Mouse (Mus musculus): Measurements from ENCODE around the gene A830031A19Rik. TPM values are rescaled to one million over a fixed set of nuclear protein-coding genes. Genes with fewer than 3 reads are reported as not detected.
A peak's percentile ranks its signal among the peaks of the same experiment; 100 is the strongest.

The A830031A19Rik gene
- polyA plus RNA-seq, 1 experiment from 2014 or later: not detected

- H3K9me3 ChIP-seq: no peaks in the 10 kb centered on the region
- H3K27ac ChIP-seq: no peak overlapping the region
- 0 out of 2 replicates have a peak, but pooled peaks cover 4% of the 10 kb centered on the region for H3K36me3 ChIP-seq
- no peak overlapping the region for H3K4me2 ChIP-seq (replicated peaks)
- H3K4me1 ChIP-seq: peaks cover 74% of the 10 kb centered on the region
- H3K4me3 ChIP-seq: no peak overlapping the region
- H3K27me3 ChIP-seq: no peaks in the 10 kb centered on the region
- no peak for ATAC-seq (ENCODE audit: insufficient number of reproducible peaks, insufficient read depth, low FRiP score, low TSS enrichment)
- WGBS: 48% methylated on average over 9 of the region's 9 CpGs
- H3K9ac ChIP-seq: no peak overlapping the region
Measured at GRCm38 (mm10) chr11:24095236-24095635, 20.4 kb upstream of the A830031A19Rik start.

- Histone ChIP-seq H3K4me1 (peaks cover 67% of the 10 kb centered on the region), H3K9me3 (no peaks in the 10 kb centered on the region), H3K9ac (no peak overlapping the region), H3K27ac (no peak overlapping the region), H3K27me3 (no peaks in the 10 kb centered on the region), H3K4me2 (replicated peaks) (no peak overlapping the region), H3K4me3 (no peak overlapping the region), H3K36me3 (0 out of 2 replicates have a peak, but pooled peaks cover 14% of the 10 kb centered on the region)
- 49% methylated on average over 5 of the region's 5 CpGs for WGBS
- no peak for ATAC-seq (ENCODE audit: insufficient number of reproducible peaks, insufficient read depth, low FRiP score, low TSS enrichment)
Measured at GRCm38 (mm10) chr11:24094086-24094487, 19.2 kb upstream of the A830031A19Rik start.

GRCm38 (mm10) chr11:24092618-24093017 is 17.8 kb upstream of the A830031A19Rik start:
- Histone ChIP-seq H3K36me3 (peaks cover 26% of the 10 kb centered on the region), H3K4me3 (no peak overlapping the region), H3K27ac (no peak overlapping the region), H3K4me2 (replicated peaks) (no peak overlapping the region), H3K4me1 (peaks cover 54% of the 10 kb centered on the region), H3K27me3 (no peaks in the 10 kb centered on the region), H3K9ac (no peak overlapping the region), H3K9me3 (no peaks in the 10 kb centered on the region)
- whole genome bisulfite sequencing: 56% methylated on average over 3 of the region's 3 CpGs
- no peak for ATAC-seq (ENCODE audit: insufficient number of reproducible peaks, insufficient read depth, low FRiP score, low TSS enrichment)

- H3K9ac ChIP-seq: no peak overlapping the region
- no peaks in the 10 kb centered on the region for H3K27me3 ChIP-seq
- H3K36me3 ChIP-seq: peaks cover 37% of the 10 kb centered on the region
- H3K4me2 ChIP-seq (replicated peaks): peak overlapping the region; percentile 21
- no peak for ATAC-seq (ENCODE audit: insufficient number of reproducible peaks, insufficient read depth, low FRiP score, low TSS enrichment)
- no peak overlapping the region for H3K4me3 ChIP-seq
- H3K4me1 ChIP-seq: peaks cover 49% of the 10 kb centered on the region
- H3K27ac ChIP-seq: peak overlapping the region; percentile 46; the same call in 1 of the 2 replicates
- WGBS: 25% methylated on average over 15 of the region's 15 CpGs
- no peaks in the 10 kb centered on the region for H3K9me3 ChIP-seq
Measured at GRCm38 (mm10) chr11:24091393-24092080, 16.7 kb upstream of the A830031A19Rik start.

GRCm38 (mm10) chr11:24090443-24090842 is 15.6 kb upstream of the A830031A19Rik start:
- H3K4me3 ChIP-seq: no peak overlapping the region
- WGBS: 65% methylated on average over 4 of the region's 4 CpGs
- H3K36me3 ChIP-seq: peaks cover 47% of the 10 kb centered on the region
- H3K4me1 ChIP-seq: peaks cover 50% of the 10 kb centered on the region
- no peaks in the 10 kb centered on the region for H3K9me3 ChIP-seq
- no peaks in the 10 kb centered on the region for H3K27me3 ChIP-seq
- ATAC-seq (ENCODE audit: insufficient number of reproducible peaks, insufficient read depth, low FRiP score, low TSS enrichment): no peak
- no peak overlapping the region for H3K27ac ChIP-seq
- H3K4me2 ChIP-seq (replicated peaks): no peak overlapping the region
- no peak overlapping the region for H3K9ac ChIP-seq

GRCm38 (mm10) chr11:24087069-24087468 is 12.2 kb upstream of the A830031A19Rik start:
- 67% methylated on average over 4 of the region's 4 CpGs for WGBS
- Histone ChIP-seq H3K4me2 (replicated peaks) (no peak overlapping the region), H3K4me3 (no peak overlapping the region), H3K9ac (no peak overlapping the region), H3K36me3 (peaks cover 48% of the 10 kb centered on the region), H3K27ac (no peak overlapping the region), H3K9me3 (no peaks in the 10 kb centered on the region), H3K4me1 (peaks cover 39% of the 10 kb centered on the region), H3K27me3 (no peaks in the 10 kb centered on the region)
- ATAC-seq (ENCODE audit: insufficient number of reproducible peaks, insufficient read depth, low FRiP score, low TSS enrichment): no peak

GRCm38 (mm10) chr11:24085986-24086385 is 11.1 kb upstream of the A830031A19Rik start:
- H3K4me3 ChIP-seq: no peak overlapping the region
- H3K27ac ChIP-seq: 0 out of 2 replicates have a peak overlapping the region, but pooled peaks have one; percentile 23
- 36% methylated on average over 6 of the region's 6 CpGs for WGBS
- no peak overlapping the region for H3K9ac ChIP-seq
- H3K4me2 ChIP-seq (replicated peaks): no peak overlapping the region
- ATAC-seq (ENCODE audit: insufficient number of reproducible peaks, insufficient read depth, low FRiP score, low TSS enrichment): no peak
- peaks cover 48% of the 10 kb centered on the region for H3K36me3 ChIP-seq
- H3K4me1 ChIP-seq: peaks cover 33% of the 10 kb centered on the region
- H3K9me3 ChIP-seq: no peaks in the 10 kb centered on the region
- no peaks in the 10 kb centered on the region for H3K27me3 ChIP-seq

GRCm38 (mm10) chr11:24084590-24084989 is 9.7 kb upstream of the A830031A19Rik start:
- Histone ChIP-seq H3K4me1 (peaks cover 27% of the 10 kb centered on the region), H3K9me3 (no peaks in the 10 kb centered on the region), H3K4me3 (no peak overlapping the region), H3K27ac (no peak overlapping the region), H3K4me2 (replicated peaks) (peak overlapping the region; percentile 27), H3K36me3 (peaks cover 39% of the 10 kb centered on the region), H3K27me3 (no peaks in the 10 kb centered on the region), H3K9ac (no peak overlapping the region)
- WGBS: 54% methylated on average over 4 of the region's 4 CpGs
- no peak for ATAC-seq (ENCODE audit: insufficient number of reproducible peaks, insufficient read depth, low FRiP score, low TSS enrichment)

GRCm38 (mm10) chr11:24084077-24084476 is 9.2 kb upstream of the A830031A19Rik start:
- H3K27ac ChIP-seq: no peak overlapping the region
- peaks cover 34% of the 10 kb centered on the region for H3K36me3 ChIP-seq
- H3K4me1 ChIP-seq: peaks cover 27% of the 10 kb centered on the region
- H3K9ac ChIP-seq: no peak overlapping the region
- H3K4me2 ChIP-seq (replicated peaks): no peak overlapping the region; the same call in 1 of the 2 replicates
- H3K27me3 ChIP-seq: no peaks in the 10 kb centered on the region
- no peak overlapping the region for H3K4me3 ChIP-seq
- 37% methylated on average over 3 of the region's 3 CpGs for WGBS
- no peaks in the 10 kb centered on the region for H3K9me3 ChIP-seq
- ATAC-seq (ENCODE audit: insufficient number of reproducible peaks, insufficient read depth, low FRiP score, low TSS enrichment): no peak

- Histone ChIP-seq H3K36me3 (peaks cover 29% of the 10 kb centered on the region), H3K9me3 (no peaks in the 10 kb centered on the region), H3K9ac (peak overlapping the region; percentile 47), H3K4me2 (replicated peaks) (peak overlapping the region; percentile 88), H3K27ac (0 out of 2 replicates have a peak overlapping the region, but pooled peaks have one; percentile 50), H3K4me3 (peak overlapping the region; percentile 19), H3K27me3 (no peaks in the 10 kb centered on the region), H3K4me1 (peaks cover 27% of the 10 kb centered on the region)
- WGBS: 47% methylated on average over 7 of the region's 7 CpGs
- no peak for ATAC-seq (ENCODE audit: insufficient number of reproducible peaks, insufficient read depth, low FRiP score, low TSS enrichment)
Measured at GRCm38 (mm10) chr11:24083423-24083822, 8.6 kb upstream of the A830031A19Rik start.

GRCm38 (mm10) chr11:24083076-24083405 is 8.2 kb upstream of the A830031A19Rik start:
- peak overlapping the region; percentile 19 for H3K4me3 ChIP-seq
- H3K9ac ChIP-seq: peak overlapping the region; percentile 47
- H3K27ac ChIP-seq: 0 out of 2 replicates have a peak overlapping the region, but pooled peaks have one; percentile 50
- WGBS: 18% methylated on average over 1 of the region's 1 CpGs
- no peaks in the 10 kb centered on the region for H3K9me3 ChIP-seq
- ATAC-seq (ENCODE audit: insufficient number of reproducible peaks, insufficient read depth, low FRiP score, low TSS enrichment): no peak
- H3K4me2 ChIP-seq (replicated peaks): peak overlapping the region; percentile 88
- peaks cover 26% of the 10 kb centered on the region for H3K36me3 ChIP-seq
- H3K27me3 ChIP-seq: no peaks in the 10 kb centered on the region
- H3K4me1 ChIP-seq: peaks cover 27% of the 10 kb centered on the region

GRCm38 (mm10) chr11:24082385-24083075 is 7.7 kb upstream of the A830031A19Rik start:
- H3K4me3 ChIP-seq: peak overlapping the region; percentile 80
- no peaks in the 10 kb centered on the region for H3K9me3 ChIP-seq
- H3K27me3 ChIP-seq: no peaks in the 10 kb centered on the region
- H3K36me3 ChIP-seq: peaks cover 21% of the 10 kb centered on the region
- WGBS: 11% methylated on average over 11 of the region's 11 CpGs
- H3K4me2 ChIP-seq (replicated peaks): peak overlapping the region; percentile 88
- peaks cover 27% of the 10 kb centered on the region for H3K4me1 ChIP-seq
- H3K27ac ChIP-seq: peak overlapping the region; percentile 97
- H3K9ac ChIP-seq: peak overlapping the region; percentile 98
- no peak for ATAC-seq (ENCODE audit: insufficient number of reproducible peaks, insufficient read depth, low FRiP score, low TSS enrichment)
